Mouse (Mus musculus) ES-CJ7 (cell line): Measurements from ENCODE around the gene Ric8a.

ENCODE experiments used
- DNase-seq: peaks from one replicate; pipeline ENCODE4 v3.0.0; 2011; ENCODE audit warnings: low read depth, low spot score

Gene Ric8a

GRCm38 (mm10) chr7:140856785-140857549 is at the start of gene Ric8a:
TSS of gene Ric8a (plus strand) at chr7:140856957.
- peak; percentile 73 for DNase-seq

GRCm38 (mm10) chr7:140810496-140810895 is 46.3 kb upstream of the Ric8a start:
- peak; percentile 51 for DNase-seq

- DNase-seq = no peak
These were observed 45.0 kb upstream of the Ric8a start for GRCm38 (mm10) chr7:140811714-140812113.

- no peak for DNase-seq
These were observed 43.9 kb upstream of the Ric8a start for GRCm38 (mm10) chr7:140812850-140813249.

GRCm38 (mm10) chr7:140820173-140820572 is 36.6 kb upstream of the Ric8a start:
- no peak for DNase-seq

- peak; percentile 44 for DNase-seq
These were observed 35.5 kb upstream of the Ric8a start for GRCm38 (mm10) chr7:140821305-140821652.

GRCm38 (mm10) chr7:140821653-140822329 is 35.0 kb upstream of the Ric8a start, which contains the start of gene Zfp941:
TSS of gene Zfp941 (minus strand) at chr7:140822178.
- DNase-seq = peak; percentile 90

GRCm38 (mm10) chr7:140822731-140823130 is 34.0 kb upstream of the Ric8a start:
- DNase-seq = no peak

- DNase-seq = peak; percentile 81
These were observed 28.4 kb upstream of the Ric8a start for GRCm38 (mm10) chr7:140828171-140828881.

GRCm38 (mm10) chr7:140831447-140831846 is 25.3 kb upstream of the Ric8a start:
- DNase-seq = no peak

GRCm38 (mm10) chr7:140833341-140833740 is 23.4 kb upstream of the Ric8a start:
- no peak for DNase-seq

- peak; percentile 65 for DNase-seq
These were observed 21.6 kb upstream of the Ric8a start, which contains the start of gene Urah for GRCm38 (mm10) chr7:140834968-140835757. TSS of gene Urah (plus strand) at chr7:140835018.

GRCm38 (mm10) chr7:140835758-140836087 is 21.0 kb upstream of the Ric8a start:
- no peak for DNase-seq

- DNase-seq = no peak
These were observed 20.3 kb upstream of the Ric8a start for GRCm38 (mm10) chr7:140836243-140837115.

- no peak for DNase-seq
These were observed 17.2 kb upstream of the Ric8a start for GRCm38 (mm10) chr7:140839556-140839955.

GRCm38 (mm10) chr7:140840750-140841735 is 15.7 kb upstream of the Ric8a start:
- peak; percentile 90 for DNase-seq

- DNase-seq = no peak
These were observed 13.0 kb upstream of the Ric8a start for GRCm38 (mm10) chr7:140843806-140844205.

GRCm38 (mm10) chr7:140844905-140845665 is 11.7 kb upstream of the Ric8a start, which contains the start of gene Scgb1c1:
TSS of gene Scgb1c1 (plus strand) at chr7:140845547.
- peak; percentile 90 for DNase-seq

- peak; percentile 79 for DNase-seq
These were observed 11.1 kb upstream of the Ric8a start for GRCm38 (mm10) chr7:140845683-140846082.
